Mouse (Mus musculus) retina, adult 2 months (tissue): Measurements from ENCODE around the gene Esp3.
"Not testable (repeated sequence)": the region's sequence is repeated elsewhere in the genome, so short reads cannot be mapped to it uniquely, and the experiment has no call there.

Experiments used
- DNase-seq: peaks from one replicate; pipeline ENCODE4 v3.0.0-alpha.2; 2012; ENCODE audit warnings: low read depth, low spot score

Esp3 gene

GRCm38 (mm10) chr17:40631775-40632174 lies at the start of gene Esp3:
Gene Esp3, plus strand, starts transcription at chr17:40632075.
- DNase-seq, result not testable (repeated sequence)

- not testable (repeated sequence) for DNase-seq
Measured at GRCm38 (mm10) chr17:40583906-40584305, 48.0 kb upstream of the Esp3 start.

- DNase-seq, result no peak
Measured at GRCm38 (mm10) chr17:40591297-40591696, 40.6 kb upstream of the Esp3 start.

- no peak for DNase-seq
Measured at GRCm38 (mm10) chr17:40598294-40598693, 33.6 kb upstream of the Esp3 start, which contains the start of gene Esp4. Gene Esp4, plus strand, starts transcription at chr17:40598594.

GRCm38 (mm10) chr17:40662118-40662679 lies 30.3 kb downstream of the Esp3 start:
- not testable (repeated sequence) for DNase-seq

- not testable (repeated sequence) for DNase-seq
Measured at GRCm38 (mm10) chr17:40663161-40663811, 31.4 kb downstream of the Esp3 start.
